Mouse (Mus musculus) hindbrain, embryonic 16.5 days (tissue): ENCODE data around the gene Nrn1. TPM values are rescaled to one million over a fixed set of nuclear protein-coding genes. Genes with fewer than 3 reads are reported as not detected.
A peak's percentile ranks its signal among the peaks of the same experiment; 100 is the strongest.

Experiments
- ATAC-seq: fragments of 200-750 bp; cut with Nextera tagmentation; 2 replicates; pipeline ENCODE4 v1.8.0; 2017; ENCODE audit warnings: moderate TSS enrichment, moderate library complexity
- H3K27ac ChIP-seq: fragments of 300-500 bp; sonication (generic); 2 replicates; pipeline ENCODE4 v1.5.1; 2014; ENCODE audit warnings: low read depth, mild to moderate bottlenecking, control low read depth, low read length, moderate library complexity
- H3K27me3 ChIP-seq: fragments of 300-500 bp; sonication (generic); replicated peaks from 2 replicates; pipeline ENCODE4 v1.6.1; 2014; ENCODE audit warnings: low read length; ENCODE audit not compliant: control insufficient read depth, insufficient read depth
- H3K36me3 ChIP-seq: fragments of 300-500 bp; sonication (generic); 2 replicates; pipeline ENCODE4 v1.6.1; 2014; ENCODE audit warnings: mild to moderate bottlenecking, low read length, moderate library complexity, mixed read lengths; ENCODE audit not compliant: control insufficient read depth, insufficient read depth
- H3K4me1 ChIP-seq: fragments of 300-500 bp; sonication (generic); 2 replicates; pipeline ENCODE4 v1.6.1; 2014; ENCODE audit warnings: low read depth, low read length; ENCODE audit not compliant: control insufficient read depth, insufficient read depth
- H3K4me2 ChIP-seq: fragments of 300-500 bp; sonication (generic); 2 replicates; pipeline ENCODE4 v1.6.1; 2014; ENCODE audit warnings: mild to moderate bottlenecking, low read length, control low read depth, moderate library complexity
- H3K4me3 ChIP-seq: fragments of 300-500 bp; sonication (generic); 2 replicates; pipeline ENCODE4 v1.5.1; 2014; ENCODE audit warnings: mild to moderate bottlenecking, low read length, control low read depth, moderate library complexity
- H3K9ac ChIP-seq: fragments of 300-500 bp; sonication (generic); 2 replicates; pipeline ENCODE4 v1.6.1; 2014; ENCODE audit warnings: low read depth, mild to moderate bottlenecking, control low read depth, low read length, moderate library complexity
- H3K9me3 ChIP-seq: fragments of 300-500 bp; sonication (generic); 2 replicates; pipeline ENCODE4 v1.6.1; 2014; ENCODE audit warnings: mild to moderate bottlenecking, low read length, moderate library complexity; ENCODE audit not compliant: control insufficient read depth
- WGBS: fragments of 180-500 bp; shearing (Covaris S2); extraction: QIAGEN DNeasy Blood & Tissue Kit; methylation state at CpG from one replicate; pipeline ENCODE4 v1.1.7; 2014; 5-methylcytosine and 5-hydroxymethylcytosine counted together
- polyA plus RNA-seq: library from polyadenylated mRNA; unstranded; fragments of >200 nt; fragmentation: Nextera tagmentation; extraction: Ambion mirVana; gene quantifications from 2 replicates; pipeline ENCODE4 v1.2.1, GENCODE M21; 2015

Gene Nrn1
- polyA plus RNA-seq, 1 experiment from 2014 or later = 87.1 TPM

DNA sequence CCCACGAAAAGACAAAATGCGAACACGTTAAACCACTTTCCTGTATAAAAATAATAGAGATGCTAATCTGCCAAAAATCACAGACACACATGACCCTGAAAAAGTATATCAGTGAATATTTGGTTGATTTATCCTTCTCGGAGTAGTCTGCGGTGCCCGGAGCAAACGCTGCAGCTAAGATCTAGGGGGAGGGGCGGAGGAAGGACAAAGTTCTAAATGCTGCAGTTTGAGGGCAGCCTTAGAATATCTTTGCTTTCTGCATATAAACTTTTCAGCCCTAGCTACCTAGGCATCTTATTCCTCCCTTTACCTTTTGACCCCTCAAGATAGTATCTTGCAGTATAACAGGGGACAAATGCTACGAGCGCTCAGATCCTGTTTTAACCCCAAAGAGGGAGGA lies 1.4 kb downstream of the Nrn1 start:
- ATAC-seq = no peak
- peak overlapping the region; percentile 62 for H3K9ac ChIP-seq
- H3K36me3 ChIP-seq = no peaks in the 10 kb centered on the region
- peak overlapping the region; percentile 4; the same call in 1 of the 2 replicates for H3K4me2 ChIP-seq
- peak overlapping the region; percentile 80 for H3K27ac ChIP-seq
- WGBS = under 1% methylated on average over 10 of the region's 10 CpGs
- peaks cover 10% of the 10 kb centered on the region for H3K27me3 ChIP-seq
- H3K9me3 ChIP-seq = no peaks in the 10 kb centered on the region
- peak overlapping the region; percentile 45 for H3K4me3 ChIP-seq
- H3K4me1 ChIP-seq = 0 out of 2 replicates have a peak, but pooled peaks cover 2% of the 10 kb centered on the region

DNA sequence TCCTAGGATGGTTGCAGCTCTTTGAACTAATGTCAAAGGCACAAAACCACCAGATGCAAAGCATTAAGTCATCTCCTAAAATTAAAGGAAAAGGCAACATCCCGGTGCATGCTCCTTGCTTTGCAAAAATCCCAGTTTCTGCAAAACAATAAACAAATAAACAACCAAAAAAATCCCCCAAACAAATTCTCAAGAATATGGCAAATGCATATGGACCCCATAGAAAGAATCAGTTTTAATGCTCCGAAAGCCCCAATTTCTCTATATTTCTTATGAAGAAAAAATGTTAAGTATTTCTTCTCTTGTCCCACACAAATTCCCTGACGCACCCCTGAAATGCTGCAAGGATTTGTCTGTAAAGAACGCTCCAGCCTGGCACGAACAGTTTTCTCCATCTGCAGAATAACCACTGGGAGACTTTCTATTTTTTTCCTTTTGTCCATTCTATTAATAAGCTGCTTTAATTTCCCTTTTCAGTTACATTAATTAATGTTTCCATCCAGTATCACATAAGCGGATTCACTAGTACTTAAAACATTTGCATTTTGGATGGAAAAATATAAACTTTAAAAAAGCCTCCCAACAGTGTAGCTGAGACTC lies 1.9 kb downstream of the Nrn1 start:
- 6% methylated on average over 6 of the region's 6 CpGs for WGBS
- Histone ChIP-seq H3K9me3 (no peaks in the 10 kb centered on the region), H3K4me1 (0 out of 2 replicates have a peak, but pooled peaks cover 2% of the 10 kb centered on the region), H3K9ac (peak overlapping the region; percentile 62), H3K4me3 (peak overlapping the region; percentile 45), H3K27ac (peak overlapping the region; percentile 80), H3K4me2 (peak overlapping the region; percentile 55), H3K36me3 (no peaks in the 10 kb centered on the region), H3K27me3 (peaks cover 13% of the 10 kb centered on the region)
- ATAC-seq = no peak

- no peak for ATAC-seq
- peaks cover 3% of the 10 kb centered on the region for H3K4me1 ChIP-seq
- H3K4me3 ChIP-seq = peak overlapping the region; percentile 45
- H3K27ac ChIP-seq = peak overlapping the region; percentile 73
- peak overlapping the region; percentile 61 for H3K9ac ChIP-seq
- no peaks in the 10 kb centered on the region for H3K36me3 ChIP-seq
- under 1% methylated on average over 21 of the region's 23 CpGs for WGBS
- peak overlapping the region; percentile 55 for H3K4me2 ChIP-seq
- H3K9me3 ChIP-seq = no peaks in the 10 kb centered on the region
- peaks cover 13% of the 10 kb centered on the region for H3K27me3 ChIP-seq
Observed at GRCm38 (mm10) chr13:36731931-36732461, 2.9 kb downstream of the Nrn1 start.

DNA sequence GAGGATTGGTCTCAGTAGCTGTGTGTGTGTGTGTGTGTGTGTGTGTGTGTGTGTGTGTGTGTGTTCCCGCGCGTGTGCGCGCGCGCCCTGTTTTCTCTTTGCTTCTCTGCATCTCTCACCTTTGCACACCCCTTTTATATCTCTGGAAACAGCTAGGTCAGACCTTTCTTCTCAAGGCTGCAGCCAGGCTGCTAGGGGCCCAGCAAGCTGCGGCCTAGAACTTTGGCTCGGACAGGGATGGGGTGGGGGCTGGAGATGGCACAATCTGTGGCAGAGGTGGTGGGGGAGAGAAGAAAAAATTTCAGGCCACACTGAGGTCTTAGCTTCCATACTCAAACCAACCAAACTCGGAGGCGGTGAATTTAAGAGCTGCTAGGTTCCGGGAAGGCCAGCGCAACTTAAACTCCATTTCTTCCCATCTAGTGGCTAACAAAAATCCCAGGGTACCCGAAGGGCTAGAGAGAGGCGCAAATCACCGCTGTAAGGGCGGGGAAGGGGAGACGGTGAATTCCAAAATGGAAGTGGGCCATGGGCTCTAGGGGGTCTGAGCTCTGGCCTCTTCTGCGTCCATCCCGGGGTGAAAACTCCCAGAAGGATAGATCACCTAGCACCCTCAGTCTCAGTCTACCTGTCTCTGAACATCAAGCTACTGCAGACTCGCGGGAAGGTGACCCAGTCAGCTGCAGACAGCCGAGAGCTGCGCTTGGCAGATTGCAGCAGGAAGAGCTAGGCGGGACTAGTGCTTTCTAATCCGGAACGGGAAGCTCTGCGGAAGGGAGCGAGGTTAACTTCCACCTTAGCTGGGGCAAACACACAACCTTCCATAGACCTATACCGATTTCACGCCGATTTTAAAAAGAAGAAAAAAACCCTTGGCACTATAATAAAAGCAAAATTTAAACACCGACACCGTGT lies 3.7 kb downstream of the Nrn1 start:
- H3K9me3 ChIP-seq = no peaks in the 10 kb centered on the region
- no peaks in the 10 kb centered on the region for H3K36me3 ChIP-seq
- H3K4me2 ChIP-seq = peak overlapping the region; percentile 55
- peak overlapping the region; percentile 61 for H3K9ac ChIP-seq
- H3K4me1 ChIP-seq = peaks cover 8% of the 10 kb centered on the region
- H3K4me3 ChIP-seq = peak overlapping the region; percentile 45
- H3K27ac ChIP-seq = peak overlapping the region; percentile 73
- ATAC-seq = no peak
- WGBS = 2% methylated on average over 34 of the region's 34 CpGs
- H3K27me3 ChIP-seq = peaks cover 13% of the 10 kb centered on the region

DNA sequence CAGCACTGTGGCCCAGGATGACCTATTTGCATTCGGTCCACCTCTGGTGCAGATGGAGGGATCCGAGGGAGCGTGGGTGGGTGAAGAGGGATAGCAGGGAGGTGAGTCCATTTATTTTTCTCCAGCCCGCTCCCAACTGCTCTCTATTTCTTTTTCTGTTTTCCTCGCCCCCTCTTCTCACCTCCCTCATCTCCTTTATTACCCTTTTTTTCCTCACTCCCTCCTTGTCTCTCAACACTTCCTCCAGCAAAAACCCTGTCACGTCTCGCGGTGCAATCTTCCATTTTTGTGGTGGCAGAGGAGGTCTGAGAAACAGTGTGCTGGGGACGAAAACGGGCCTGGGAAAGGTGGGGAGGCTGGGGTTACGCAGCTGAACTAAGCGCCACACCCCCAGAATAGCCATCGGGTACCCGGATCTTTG lies 4.6 kb downstream of the Nrn1 start:
- H3K27me3 ChIP-seq = peaks cover 13% of the 10 kb centered on the region

GRCm38 (mm10) chr13:36729731-36730340 lies 5.1 kb downstream of the Nrn1 start:
- peak overlapping the region; percentile 55 for H3K4me2 ChIP-seq
- ATAC-seq = no peak
- H3K27me3 ChIP-seq = peaks cover 15% of the 10 kb centered on the region

More for the DNA sequence above, 4.6 kb downstream of the Nrn1 start:
- Histone ChIP-seq H3K4me1 (peaks cover 6% of the 10 kb centered on the region), H3K9ac (peak overlapping the region; percentile 73), H3K4me3 (peak overlapping the region; percentile 45), H3K36me3 (no peaks in the 10 kb centered on the region), H3K27ac (peak overlapping the region; percentile 68), H3K4me2 (peak overlapping the region; percentile 55), H3K9me3 (no peaks in the 10 kb centered on the region)
- ATAC-seq = no peak
- WGBS = 4% methylated on average over 14 of the region's 14 CpGs

DNA sequence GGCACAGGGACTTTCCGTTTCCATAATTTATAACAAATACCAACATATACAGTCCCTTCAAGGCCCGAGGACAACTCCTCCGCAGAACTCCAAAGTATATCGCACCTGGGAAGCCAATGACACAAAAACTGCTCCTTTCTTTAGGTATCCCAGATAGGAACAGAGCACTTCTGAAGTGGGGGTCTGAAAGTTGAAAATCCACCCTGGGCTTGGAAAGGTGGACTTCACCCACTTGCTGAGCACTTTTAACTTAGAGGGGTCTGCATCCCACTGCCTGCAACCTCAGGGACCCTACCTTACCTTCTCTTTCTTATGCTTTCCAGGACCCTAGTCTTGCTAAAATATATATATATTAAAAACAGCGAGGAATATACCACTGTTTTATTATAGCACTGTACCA lies 6.4 kb downstream of the Nrn1 start:
- no peak for ATAC-seq
- H3K4me2 ChIP-seq = peak overlapping the region; percentile 55
- whole genome bisulfite sequencing = 6% methylated on average over 5 of the region's 5 CpGs
- no peaks in the 10 kb centered on the region for H3K9me3 ChIP-seq
- H3K27me3 ChIP-seq = peaks cover 15% of the 10 kb centered on the region
- H3K4me1 ChIP-seq = peaks cover 12% of the 10 kb centered on the region
- H3K36me3 ChIP-seq = no peaks in the 10 kb centered on the region
- H3K9ac ChIP-seq = peak overlapping the region; percentile 31
- peak overlapping the region; percentile 62 for H3K27ac ChIP-seq
- peak overlapping the region; percentile 40 for H3K4me3 ChIP-seq

More at GRCm38 (mm10) chr13:36729731-36730340, 5.1 kb downstream of the Nrn1 start:
- WGBS = 3% methylated on average over 13 of the region's 13 CpGs
- Histone ChIP-seq H3K4me1 (peaks cover 6% of the 10 kb centered on the region), H3K27ac (peak overlapping the region; percentile 68), H3K9ac (peak overlapping the region; percentile 73), H3K4me3 (peak overlapping the region; percentile 45), H3K36me3 (no peaks in the 10 kb centered on the region), H3K9me3 (no peaks in the 10 kb centered on the region)

DNA sequence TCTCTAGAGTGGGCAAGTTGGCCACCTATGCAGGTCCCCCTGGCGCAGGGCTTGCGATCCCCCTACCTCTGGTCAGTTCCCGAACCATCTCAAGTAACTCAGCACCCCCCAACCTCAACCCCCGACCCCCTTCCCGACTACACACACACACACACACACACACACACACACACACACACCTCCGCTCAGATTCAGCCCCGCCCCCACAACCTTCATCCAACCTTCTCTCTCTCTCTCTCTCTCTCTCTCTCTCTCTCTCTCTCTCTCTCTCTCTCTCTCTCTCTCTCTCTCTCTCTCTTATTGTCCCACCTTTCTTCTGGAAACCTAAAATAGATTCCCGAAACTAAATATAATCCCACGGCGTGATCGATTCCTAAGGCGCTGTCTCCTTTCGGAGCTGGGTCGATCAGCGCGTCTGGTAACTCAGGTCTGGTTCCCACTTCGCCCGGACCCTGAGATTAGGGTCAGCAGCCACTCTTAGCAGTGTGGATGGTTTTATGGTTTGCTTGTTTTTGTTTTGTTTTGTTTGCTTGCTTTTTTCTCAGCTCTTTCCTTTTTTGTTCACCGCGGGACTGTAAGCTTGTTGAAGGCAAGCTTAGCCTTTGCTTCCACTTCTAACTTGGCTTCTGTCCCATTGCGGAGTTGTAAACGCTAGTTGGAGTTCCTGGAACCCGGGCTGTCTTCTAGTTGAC lies 7.0 kb downstream of the Nrn1 start:
- 1% methylated on average over 23 of the region's 23 CpGs for WGBS
- peak overlapping the region; percentile 55 for H3K4me2 ChIP-seq
- peaks cover 16% of the 10 kb centered on the region for H3K27me3 ChIP-seq
- no peaks in the 10 kb centered on the region for H3K36me3 ChIP-seq
- H3K9ac ChIP-seq = peak overlapping the region; percentile 71
- ATAC-seq = 0 out of 2 replicates have a peak, but pooled peaks have one; percentile 1
- peak overlapping the region; percentile 90 for H3K27ac ChIP-seq
- H3K4me3 ChIP-seq = peak overlapping the region; percentile 40
- H3K9me3 ChIP-seq = no peaks in the 10 kb centered on the region
- H3K4me1 ChIP-seq = peaks cover 12% of the 10 kb centered on the region
